Mouse (Mus musculus): Measurements from ENCODE around the gene Ofd1. TPM values are rescaled to one million over a fixed set of nuclear protein-coding genes. Genes with fewer than 3 reads are reported as not detected.

Ofd1 gene
- 13.0 TPM for polyA plus RNA-seq (2014; fragmentation: Illumina TruSeq; extraction: RNeasy Lipid Tissue Mini Kit (QIAGEN cat#74804); ENCODE audit: low read depth, low replicate concordance)

GRCm38 (mm10) chrX:166440616-166441063 is at the start of gene Ofd1:
Ofd1 (minus strand) TSS chrX:166440704.

GRCm38 (mm10) chrX:166479365-166479983 is 39.0 kb upstream of the Ofd1 start, which contains the start of gene Rab9:
Rab9 (minus strand) TSS chrX:166479867.

GRCm38 (mm10) chrX:166440036-166440615 is 378 bp downstream of the Ofd1 start, which contains the start of gene Trappc2:
Trappc2 (plus strand) TSS chrX:166440574.

Other genes starting within 250 kb of the Ofd1 start
- 28.9 TPM for gene Gpm6b, start 201.8 kb downstream of the Ofd1 start, polyA plus RNA-seq (2014; fragmentation: Illumina TruSeq; extraction: RNeasy Lipid Tissue Mini Kit (QIAGEN cat#74804); ENCODE audit: low read depth, low replicate concordance)
- 59.4 TPM for gene Trappc2, start 130 bp downstream of the Ofd1 start, polyA plus RNA-seq (2014; fragmentation: Illumina TruSeq; extraction: RNeasy Lipid Tissue Mini Kit (QIAGEN cat#74804); ENCODE audit: low read depth, low replicate concordance)
- 130 TPM for gene Rab9, start 39.2 kb upstream of the Ofd1 start, polyA plus RNA-seq (2014; fragmentation: Illumina TruSeq; extraction: RNeasy Lipid Tissue Mini Kit (QIAGEN cat#74804); ENCODE audit: low read depth, low replicate concordance)
- gene Tceanc, start 77.9 kb upstream of the Ofd1 start, polyA plus RNA-seq (2014; fragmentation: Illumina TruSeq; extraction: RNeasy Lipid Tissue Mini Kit (QIAGEN cat#74804); ENCODE audit: low read depth, low replicate concordance): 7.2 TPM
- gene Egfl6, start 145.0 kb upstream of the Ofd1 start, polyA plus RNA-seq (2014; fragmentation: Illumina TruSeq; extraction: RNeasy Lipid Tissue Mini Kit (QIAGEN cat#74804); ENCODE audit: low read depth, low replicate concordance): 35.9 TPM